Mouse (Mus musculus): ENCODE data around the gene Emilin3.

DNA sequence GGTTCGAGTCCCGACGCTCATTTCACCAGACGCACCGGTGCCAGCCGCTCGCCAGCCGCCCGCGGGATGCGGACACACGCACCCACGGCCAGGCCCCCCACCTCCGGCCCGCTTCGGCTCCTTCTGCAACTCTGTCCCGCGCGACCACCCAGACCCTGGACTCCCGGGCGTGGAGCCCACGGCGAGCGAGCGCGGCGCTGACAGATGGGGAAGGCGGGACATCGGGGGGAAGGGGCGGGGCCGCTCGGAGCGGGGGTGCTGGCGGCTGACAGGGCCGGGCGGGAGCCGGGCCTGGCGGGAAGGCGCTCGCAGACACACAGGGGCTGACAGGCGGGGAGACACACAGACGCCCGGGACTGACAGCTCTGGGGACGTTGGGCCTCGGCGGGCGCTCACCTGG lies 39.7 kb downstream of the Emilin3 start:
- TF ChIP-seq CTCF (IDR thresholded peaks at IDR 0.05) = no peak
- TF ChIP-seq EP300 (IDR thresholded peaks at IDR 0.05) = no peak
